Mouse (Mus musculus) embryonic facial prominence, embryonic 11.5 days (tissue): Measurements from ENCODE around the gene Atp5l. TPM values are rescaled to one million over a fixed set of nuclear protein-coding genes. Genes with fewer than 3 reads are reported as not detected.

Experiments
- ATAC-seq: fragments of 200-750 bp; cut with Nextera tagmentation; replicated peaks from 2 replicates; pipeline ENCODE4 v1.8.0; 2017; ENCODE audit warnings: low read depth; ENCODE audit not compliant: insufficient number of reproducible peaks, low FRiP score, low TSS enrichment
- DNase-seq: peaks from one replicate; pipeline ENCODE4 v3.0.0-alpha.2; 2015; ENCODE audit warnings: low spot score
- H3K27ac ChIP-seq: fragments of 300-500 bp; sonication (generic); replicated peaks from 2 replicates; pipeline ENCODE4 v1.5.1; 2014; ENCODE audit warnings: mild to moderate bottlenecking, low read depth, low read length, control low read depth
- H3K27me3 ChIP-seq: fragments of 300-500 bp; sonication (generic); 2 replicates; pipeline ENCODE4 v1.6.1; 2014; ENCODE audit warnings: mild to moderate bottlenecking, low read length, moderate library complexity, mixed read lengths; ENCODE audit not compliant: control insufficient read depth, insufficient read depth
- H3K36me3 ChIP-seq: fragments of 300-500 bp; sonication (generic); replicated peaks from 2 replicates; pipeline ENCODE4 v1.6.1; 2014; ENCODE audit warnings: low read depth, mild to moderate bottlenecking, low read length, moderate library complexity, mixed read lengths; ENCODE audit not compliant: control insufficient read depth, insufficient read depth
- H3K4me1 ChIP-seq: fragments of 300-500 bp; sonication (generic); 2 replicates; pipeline ENCODE4 v1.6.1; 2014; ENCODE audit warnings: low read length, mixed read lengths; ENCODE audit not compliant: control insufficient read depth, insufficient read depth
- H3K4me2 ChIP-seq: fragments of 300-500 bp; sonication (generic); 2 replicates; pipeline ENCODE4 v1.6.1; 2014; ENCODE audit warnings: low read depth, mild to moderate bottlenecking, control low read depth, low read length, moderate library complexity
- H3K4me3 ChIP-seq: fragments of 300-500 bp; sonication (generic); 2 replicates; pipeline ENCODE4 v1.5.1; 2014; ENCODE audit warnings: low read depth, low read length, control low read depth
- H3K9ac ChIP-seq: fragments of 300-500 bp; sonication (generic); replicated peaks from 2 replicates; pipeline ENCODE4 v1.6.1; 2014; ENCODE audit warnings: mild to moderate bottlenecking, control low read depth, low read length
- H3K9me3 ChIP-seq: fragments of 300-500 bp; sonication (generic); replicated peaks from 2 replicates; pipeline ENCODE4 v1.6.1; 2016; ENCODE audit warnings: mild to moderate bottlenecking, low read length, inconsistent platforms, mixed read lengths; ENCODE audit not compliant: control insufficient read depth
- WGBS: fragments of 180-500 bp; shearing (Covaris S2); extraction: QIAGEN DNeasy Blood & Tissue Kit; methylation state at CpG from one replicate; pipeline ENCODE4 v1.1.7; 2014; 5-methylcytosine and 5-hydroxymethylcytosine counted together
- polyA plus RNA-seq: library from polyadenylated mRNA; unstranded; fragments of >200 nt; fragmentation: Nextera tagmentation; extraction: Ambion mirVana; gene quantifications from 2 replicates; pipeline ENCODE4 v1.2.1, GENCODE M21; 2014

Atp5l gene
- polyA plus RNA-seq, 1 experiment from 2014 or later, result 572 TPM

GRCm38 (mm10) chr9:44892664-44893063 lies 27.9 kb downstream of the Atp5l start:
- H3K9me3 ChIP-seq, result no peaks in the 10 kb centered on the region
- H3K4me1 ChIP-seq, result no peaks in the 10 kb centered on the region
- no peak overlapping the region for H3K27ac ChIP-seq
- H3K4me3 ChIP-seq, result no peak overlapping the region
- no peak overlapping the region for H3K4me2 ChIP-seq
- WGBS, result 56% methylated on average over 3 of the region's 3 CpGs
- H3K27me3 ChIP-seq, result no peaks in the 10 kb centered on the region
- DNase-seq (no peak), ATAC-seq (no peak)
- H3K36me3 ChIP-seq, result no peaks in the 10 kb centered on the region
- no peak overlapping the region for H3K9ac ChIP-seq

- DNase-seq, result no peak
These were observed 29.3 kb downstream of the Atp5l start for GRCm38 (mm10) chr9:44891210-44891609.

GRCm38 (mm10) chr9:44890122-44890521 lies 30.4 kb downstream of the Atp5l start:
- Histone ChIP-seq H3K27me3 (no peaks in the 10 kb centered on the region), H3K4me2 (no peak overlapping the region), H3K36me3 (no peaks in the 10 kb centered on the region), H3K9me3 (no peaks in the 10 kb centered on the region), H3K9ac (no peak overlapping the region), H3K4me3 (no peak overlapping the region), H3K4me1 (no peaks in the 10 kb centered on the region), H3K27ac (no peak overlapping the region)
- no peak for ATAC-seq
- WGBS, result 66% methylated on average over 2 of the region's 2 CpGs
- DNase-seq, result no peak

More at GRCm38 (mm10) chr9:44891210-44891609, 29.3 kb downstream of the Atp5l start:
- H3K27me3 ChIP-seq, result no peaks in the 10 kb centered on the region
- H3K9me3 ChIP-seq, result no peaks in the 10 kb centered on the region
- no peak overlapping the region for H3K9ac ChIP-seq
- no peak overlapping the region for H3K27ac ChIP-seq
- H3K4me1 ChIP-seq, result no peaks in the 10 kb centered on the region
- WGBS, result 84% methylated on average over 6 of the region's 6 CpGs
- no peak for ATAC-seq
- H3K36me3 ChIP-seq, result no peaks in the 10 kb centered on the region
- no peak overlapping the region for H3K4me2 ChIP-seq
- no peak overlapping the region for H3K4me3 ChIP-seq

GRCm38 (mm10) chr9:44888114-44888624 lies 32.4 kb downstream of the Atp5l start:
- no peaks in the 10 kb centered on the region for H3K36me3 ChIP-seq
- DNase-seq (no peak), ATAC-seq (no peak)
- H3K4me3 ChIP-seq, result no peak overlapping the region
- no peaks in the 10 kb centered on the region for H3K27me3 ChIP-seq
- 0 out of 2 replicates have a peak, but pooled peaks cover 2% of the 10 kb centered on the region for H3K4me1 ChIP-seq
- WGBS, result 82% methylated on average over 7 of the region's 7 CpGs
- no peak overlapping the region for H3K4me2 ChIP-seq
- H3K9me3 ChIP-seq, result no peaks in the 10 kb centered on the region
- no peak overlapping the region for H3K27ac ChIP-seq
- no peak overlapping the region for H3K9ac ChIP-seq

GRCm38 (mm10) chr9:44882981-44883569 lies 37.5 kb downstream of the Atp5l start:
- under 1% methylated on average over 21 of the region's 21 CpGs for WGBS
- H3K4me1 ChIP-seq, result peaks cover 5% of the 10 kb centered on the region
- H3K27me3 ChIP-seq, result no peaks in the 10 kb centered on the region
- H3K9me3 ChIP-seq, result no peaks in the 10 kb centered on the region
- no peaks in the 10 kb centered on the region for H3K36me3 ChIP-seq
- ATAC-seq (0 out of 2 replicates have a peak, but pooled peaks have one; percentile 2), DNase-seq (peak; percentile 70)
- peak overlapping the region; percentile 89 for H3K9ac ChIP-seq
- peak overlapping the region; percentile 93 for H3K4me3 ChIP-seq
- H3K4me2 ChIP-seq, result peak overlapping the region; percentile 89
- H3K27ac ChIP-seq, result peak overlapping the region; percentile 98

GRCm38 (mm10) chr9:44882436-44882980 lies 38.0 kb downstream of the Atp5l start:
- under 1% methylated on average over 24 of the region's 27 CpGs for WGBS
- peak; percentile 86 for DNase-seq
- H3K27ac ChIP-seq, result peak overlapping the region; percentile 98

GRCm38 (mm10) chr9:44881941-44882435 lies 38.6 kb downstream of the Atp5l start:
- Histone ChIP-seq H3K36me3 (no peaks in the 10 kb centered on the region), H3K9ac (peak overlapping the region; percentile 89), H3K4me1 (peaks cover 5% of the 10 kb centered on the region), H3K27ac (peak overlapping the region; percentile 98), H3K27me3 (no peaks in the 10 kb centered on the region), H3K4me3 (peak overlapping the region; percentile 93), H3K4me2 (peak overlapping the region; percentile 89), H3K9me3 (no peaks in the 10 kb centered on the region)
- under 1% methylated on average over 29 of the region's 29 CpGs for WGBS
- ATAC-seq (peak; percentile 77), DNase-seq (peak; percentile 90)

More at GRCm38 (mm10) chr9:44882436-44882980, 38.0 kb downstream of the Atp5l start:
- Histone ChIP-seq H3K4me3 (peak overlapping the region; percentile 93), H3K27me3 (no peaks in the 10 kb centered on the region), H3K9ac (peak overlapping the region; percentile 89), H3K4me1 (peaks cover 5% of the 10 kb centered on the region), H3K9me3 (no peaks in the 10 kb centered on the region), H3K36me3 (no peaks in the 10 kb centered on the region), H3K4me2 (peak overlapping the region; percentile 89)
- ATAC-seq, result peak; percentile 72
